Mouse (Mus musculus) heart, postnatal 36 days (tissue): ENCODE measurements at regions not wholly inside any gene's neighbourhood (a gene's known extent, or its start where the extent isn't known, plus 50 kb on each side); places are given as distances from the start of the nearest gene placed in this dataset.

Experiments
- DNase-seq, 2 experiments: peaks; one replicate each; pipeline ENCODE4 v3.0.0; 2021 to 2022
- intact Hi-C: fragments of 180-260 bp; cut with DNase I; formaldehyde crosslinking; loops from one replicate; pipeline ENCODE4 v1.15.1; 2025

- peak in 1 of 2 experiments; percentile 1 for DNase-seq
- intact Hi-C loops, result no loop called here
These were observed 228.2 kb downstream of the Klhl13 start for GRCm38 (mm10) chrX:23136710-23137109.

GRCm38 (mm10) chrX:23095867-23096266, 269.0 kb downstream of the Klhl13 start:
- intact Hi-C loops, result no loop called here
- no peak for DNase-seq

- no peak for DNase-seq
- intact Hi-C loops, result no loop called here
These were observed 272.1 kb downstream of the Klhl13 start for GRCm38 (mm10) chrX:23092774-23093173.

GRCm38 (mm10) chrX:23066432-23066831, 298.4 kb downstream of the Klhl13 start:
- no peak for DNase-seq
- intact Hi-C loops, result no loop called here

GRCm38 (mm10) chrX:23027622-23028021, 337.3 kb downstream of the Klhl13 start:
- intact Hi-C loops, result no loop called here

GRCm38 (mm10) chrX:23015562-23015961, 349.3 kb downstream of the Klhl13 start:
- DNase-seq, result no peak
- intact Hi-C loops, result no loop called here

More at GRCm38 (mm10) chrX:23027622-23028021, 337.3 kb downstream of the Klhl13 start:
- no peak for DNase-seq

GRCm38 (mm10) chrX:23015118-23015517, 349.8 kb downstream of the Klhl13 start:
- no peak for DNase-seq
- intact Hi-C loops, result no loop called here
